Mouse (Mus musculus) cerebellum, adult 8-10 months (tissue): ENCODE measurements around the gene 1700001O22Rik.

ENCODE experiments used
- DNase-seq: peaks from one replicate; pipeline ENCODE4 v3.0.0; 2022

Gene 1700001O22Rik

GRCm38 (mm10) chr2:30810573-30810972 lies 7.1 kb upstream of the 1700001O22Rik start:
- no peak for DNase-seq

- DNase-seq = no peak
Observed at GRCm38 (mm10) chr2:30809503-30809902, 6.0 kb upstream of the 1700001O22Rik start.

GRCm38 (mm10) chr2:30808296-30808655 lies 4.8 kb upstream of the 1700001O22Rik start:
- DNase-seq = no peak

GRCm38 (mm10) chr2:30807648-30808295 lies 4.3 kb upstream of the 1700001O22Rik start, which contains the start of gene Ntmt1:
TSS of gene Ntmt1 (plus strand) at chr2:30807826.
- DNase-seq = peak; percentile 94

GRCm38 (mm10) chr2:30807147-30807647 lies 3.7 kb upstream of the 1700001O22Rik start:
- DNase-seq = no peak

GRCm38 (mm10) chr2:30805983-30806382 lies 2.5 kb upstream of the 1700001O22Rik start:
- no peak for DNase-seq

- DNase-seq = no peak
Observed at GRCm38 (mm10) chr2:30801067-30801852, 2.2 kb downstream of the 1700001O22Rik start.

- DNase-seq = no peak
Observed at GRCm38 (mm10) chr2:30800671-30801066, 2.8 kb downstream of the 1700001O22Rik start.

GRCm38 (mm10) chr2:30799456-30799855 lies 4.0 kb downstream of the 1700001O22Rik start:
- no peak for DNase-seq

GRCm38 (mm10) chr2:30796382-30796781 lies 7.1 kb downstream of the 1700001O22Rik start:
- DNase-seq = peak; percentile 39

- DNase-seq = no peak
Observed at GRCm38 (mm10) chr2:30795889-30796275, 7.6 kb downstream of the 1700001O22Rik start.

- no peak for DNase-seq
Observed at GRCm38 (mm10) chr2:30795271-30795888, 8.1 kb downstream of the 1700001O22Rik start.

- peak; percentile 97 for DNase-seq
Observed at GRCm38 (mm10) chr2:30794179-30795108, 9.0 kb downstream of the 1700001O22Rik start.

- no peak for DNase-seq
Observed at GRCm38 (mm10) chr2:30792061-30792460, 11.4 kb downstream of the 1700001O22Rik start.

GRCm38 (mm10) chr2:30787466-30787865 lies 16.0 kb downstream of the 1700001O22Rik start:
- no peak for DNase-seq

- DNase-seq = no peak
Observed at GRCm38 (mm10) chr2:30784078-30784994, 19.1 kb downstream of the 1700001O22Rik start.

GRCm38 (mm10) chr2:30783346-30783745 lies 20.1 kb downstream of the 1700001O22Rik start:
- peak; percentile 49 for DNase-seq

GRCm38 (mm10) chr2:30782312-30783290 lies 20.9 kb downstream of the 1700001O22Rik start:
- DNase-seq = no peak

GRCm38 (mm10) chr2:30779241-30779640 lies 24.2 kb downstream of the 1700001O22Rik start:
- DNase-seq = no peak

- DNase-seq = no peak
Observed at GRCm38 (mm10) chr2:30778235-30778634, 25.2 kb downstream of the 1700001O22Rik start.
